Mouse (Mus musculus): Measurements from ENCODE around the gene Socs1. TPM values are rescaled to one million over a fixed set of nuclear protein-coding genes. Genes with fewer than 3 reads are reported as not detected.
A peak's percentile ranks its signal among the peaks of the same experiment; 100 is the strongest.

Socs1 gene
- total RNA-seq, 4 experiments from 2014 or later: 0.32 to 0.41 (median 0.36) TPM

GRCm38 (mm10) chr16:10763540-10764264, 21.6 kb downstream of the Socs1 start:
- no peak for DNase-seq (ENCODE audit: low spot score)

DNA sequence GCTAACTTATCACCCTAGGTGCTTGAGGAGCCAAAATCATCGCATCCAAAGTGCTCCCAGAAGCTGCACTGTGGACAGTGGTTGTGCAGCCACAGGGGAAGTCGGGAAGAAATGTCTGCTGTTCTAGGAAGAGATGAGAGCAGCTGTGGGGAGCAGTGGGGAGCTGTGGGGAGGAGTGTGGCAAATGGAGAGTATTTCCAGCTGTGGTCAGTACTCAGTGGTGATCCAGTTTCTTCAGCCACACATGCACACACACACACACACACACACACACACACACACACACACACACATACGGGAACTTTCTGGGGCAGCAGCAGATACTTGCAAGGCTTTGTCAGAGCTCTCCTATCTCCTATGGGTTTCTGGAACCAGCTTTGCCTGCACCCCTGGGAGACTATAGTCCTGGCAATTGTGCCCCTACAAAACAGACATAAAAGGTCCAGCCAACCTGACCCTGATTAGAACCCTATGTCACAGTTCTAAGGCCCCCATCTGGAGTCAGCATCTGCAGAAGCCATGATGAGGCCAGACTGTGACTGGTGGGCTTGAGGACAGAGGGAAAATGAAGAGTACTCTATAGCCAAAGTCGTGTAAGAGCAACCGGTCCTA, 22.7 kb downstream of the Socs1 start:
- no peak for DNase-seq (ENCODE audit: low spot score)

DNA sequence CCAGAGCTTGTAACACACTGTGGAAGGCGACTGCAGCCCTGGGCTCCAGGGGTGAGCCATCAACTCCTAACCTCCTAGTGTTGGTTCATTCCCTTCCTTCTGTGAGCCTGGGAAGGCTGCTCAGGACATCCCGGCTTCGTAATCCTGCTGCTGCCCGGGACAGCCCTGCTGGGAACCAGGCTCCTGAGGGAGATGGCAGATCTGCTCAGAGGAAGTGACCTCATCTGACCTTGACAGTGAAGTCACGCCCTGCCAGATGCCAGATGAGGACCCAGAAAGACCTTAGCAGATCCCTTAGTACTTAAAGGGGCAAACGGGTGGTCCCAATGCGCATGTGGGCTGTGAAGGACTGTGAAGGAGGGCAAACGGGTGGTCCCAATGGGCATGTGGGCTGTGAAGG, 24.2 kb downstream of the Socs1 start:
- DNase-seq (ENCODE audit: low spot score): no peak

- DNase-seq (ENCODE audit: low spot score): no peak
Measured at GRCm38 (mm10) chr16:10756168-10756567, 29.2 kb downstream of the Socs1 start.

DNA sequence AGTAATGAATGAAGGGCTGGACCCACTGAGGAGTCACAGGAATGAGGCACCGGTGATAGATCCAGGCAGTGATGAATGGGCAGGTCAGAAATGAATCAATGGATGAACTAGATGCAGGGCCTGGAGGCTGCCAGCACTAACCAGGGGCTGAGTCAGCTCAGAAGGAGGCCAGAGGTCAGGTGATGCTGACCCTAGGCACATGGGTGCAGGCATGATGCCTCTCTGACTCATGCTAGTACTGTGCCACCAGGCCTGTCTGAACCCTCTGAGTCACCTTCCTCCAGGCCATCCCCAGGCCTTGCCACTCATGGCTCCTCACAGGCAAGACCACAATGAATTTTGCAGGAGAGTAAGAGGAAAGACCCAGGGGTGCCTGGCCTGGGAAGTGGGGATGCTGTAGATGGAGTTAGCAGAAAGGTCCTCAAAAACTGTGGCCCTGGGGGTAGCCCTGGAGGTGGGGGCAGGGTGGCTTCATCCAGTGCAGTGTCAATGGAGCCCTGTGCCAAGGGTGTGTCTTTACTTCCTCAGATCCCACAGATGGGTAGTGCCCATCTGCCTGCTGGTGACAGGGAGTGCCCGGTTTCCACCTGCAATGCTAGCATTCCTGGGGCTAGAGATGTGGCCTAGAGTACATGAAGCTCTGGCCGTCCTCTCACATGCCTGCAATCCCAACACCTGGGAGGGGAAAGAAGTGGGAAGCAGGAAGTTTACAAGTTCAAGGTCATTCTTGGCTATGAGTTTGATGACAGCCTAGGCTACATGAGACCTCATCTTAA, 30.6 kb downstream of the Socs1 start:
- DNase-seq (ENCODE audit: low spot score): no peak

DNA sequence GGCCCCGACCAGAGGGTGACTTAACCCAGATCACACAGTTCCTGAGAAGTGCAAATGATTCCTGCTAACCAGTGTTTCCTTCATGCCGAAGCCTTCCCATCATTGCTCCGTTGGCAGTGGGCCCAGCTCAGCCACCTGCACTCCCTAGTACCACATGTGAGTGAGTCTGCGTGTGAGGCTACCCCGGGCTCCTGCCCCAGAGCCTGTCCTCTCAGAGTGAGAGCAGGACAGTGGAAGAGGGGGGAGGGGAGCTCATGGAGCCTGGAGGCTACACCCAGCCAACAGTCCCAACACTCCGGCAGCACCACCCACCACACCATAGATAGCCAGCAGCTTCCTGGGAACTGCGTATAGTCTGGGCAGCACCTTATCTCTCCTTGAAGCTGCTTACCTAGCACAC, 35.5 kb downstream of the Socs1 start:
- DNase-seq (ENCODE audit: low spot score): no peak

GRCm38 (mm10) chr16:10749226-10749625, 36.1 kb downstream of the Socs1 start:
- no peak for DNase-seq (ENCODE audit: low spot score)

DNA sequence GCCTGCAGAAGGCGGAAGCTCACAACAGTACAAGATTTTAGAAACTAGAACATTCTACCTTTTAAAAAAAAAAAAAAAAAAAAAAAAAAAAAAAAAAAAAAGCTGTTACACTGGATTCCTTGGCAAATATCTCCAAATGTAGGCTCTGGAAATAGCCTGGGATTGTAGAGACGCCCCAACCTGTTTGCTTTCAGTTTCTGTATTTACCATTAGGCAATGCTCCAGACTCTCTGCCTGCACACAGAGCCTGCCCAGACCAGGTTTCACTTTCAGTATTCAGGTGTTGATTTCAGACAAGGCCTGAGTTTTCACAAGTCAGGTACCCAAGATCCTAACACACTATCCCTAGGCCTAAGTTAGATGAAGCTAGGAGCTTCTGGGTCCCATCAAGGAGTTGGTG, 44.3 kb downstream of the Socs1 start:
- peak; percentile 79 for DNase-seq (ENCODE audit: low spot score)

DNA sequence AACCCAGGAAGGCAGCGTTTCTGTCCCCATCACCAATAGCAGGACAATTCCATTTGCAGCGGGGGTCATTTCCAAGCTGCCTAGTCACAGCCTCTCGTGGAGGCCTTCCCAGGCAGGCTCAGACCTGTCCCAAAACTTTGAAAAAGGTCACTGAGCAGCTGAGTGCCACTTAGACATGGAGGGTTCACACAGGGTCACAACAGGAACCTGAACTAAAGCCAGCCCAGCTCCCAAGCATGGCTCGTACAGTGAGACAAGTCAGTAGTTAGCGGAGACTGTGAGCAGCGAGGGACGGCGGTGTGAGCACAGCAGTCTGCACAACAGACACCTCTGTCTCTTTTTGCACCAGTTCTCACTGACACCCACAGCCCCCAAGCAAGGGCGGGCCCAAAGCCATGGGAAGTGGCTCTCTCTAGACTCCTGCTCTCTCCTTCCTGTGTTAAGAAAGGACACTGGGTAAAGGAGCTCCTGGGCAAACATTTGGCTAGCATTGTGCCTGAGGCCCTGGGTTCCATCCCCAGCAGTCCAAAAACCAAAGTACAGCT, 45.4 kb downstream of the Socs1 start:
- DNase-seq (ENCODE audit: low spot score): peak; percentile 53

GRCm38 (mm10) chr16:10738866-10739265, 46.5 kb downstream of the Socs1 start:
- DNase-seq (ENCODE audit: low spot score): no peak

DNA sequence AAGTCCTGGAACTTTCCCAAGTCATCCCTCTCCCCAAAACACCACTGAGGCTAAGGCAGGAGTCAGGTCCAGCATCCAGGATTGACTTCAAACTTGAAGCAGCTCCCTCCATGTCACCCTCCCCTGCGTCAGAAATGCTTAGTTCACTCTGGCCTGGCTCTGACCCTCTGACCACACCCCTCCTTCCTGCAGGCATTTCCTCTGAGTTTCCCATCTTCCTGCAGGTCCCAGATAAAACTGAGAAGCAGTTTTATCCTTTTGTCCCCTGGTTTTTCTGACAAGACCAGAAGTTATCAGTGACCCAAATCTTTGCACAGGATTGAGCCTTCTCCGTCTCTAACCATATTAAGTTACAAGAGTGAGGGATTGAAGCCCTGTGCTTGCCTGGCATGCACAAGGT, 47.8 kb downstream of the Socs1 start:
- DNase-seq (ENCODE audit: low spot score): peak; percentile 74

DNA sequence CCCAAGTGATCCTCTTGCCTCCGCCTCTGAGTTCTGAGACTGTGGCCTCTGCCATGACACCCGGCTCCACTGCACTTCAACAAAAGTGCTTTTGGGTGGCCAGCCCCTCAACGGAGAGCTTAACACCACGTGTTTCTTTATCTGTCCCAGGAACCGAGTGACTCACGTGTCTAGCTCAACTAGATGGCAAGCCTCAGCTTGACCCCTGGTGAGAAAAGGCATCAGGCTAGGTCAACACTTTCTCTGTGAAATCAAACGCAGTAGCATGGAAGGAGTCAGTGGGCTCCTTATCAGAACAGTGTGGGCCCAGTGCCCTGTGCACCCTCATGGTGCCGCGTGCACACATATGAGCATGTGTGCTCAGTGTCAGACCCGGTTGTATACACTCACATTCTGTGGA, 49.0 kb downstream of the Socs1 start:
- no peak for DNase-seq (ENCODE audit: low spot score)

DNA sequence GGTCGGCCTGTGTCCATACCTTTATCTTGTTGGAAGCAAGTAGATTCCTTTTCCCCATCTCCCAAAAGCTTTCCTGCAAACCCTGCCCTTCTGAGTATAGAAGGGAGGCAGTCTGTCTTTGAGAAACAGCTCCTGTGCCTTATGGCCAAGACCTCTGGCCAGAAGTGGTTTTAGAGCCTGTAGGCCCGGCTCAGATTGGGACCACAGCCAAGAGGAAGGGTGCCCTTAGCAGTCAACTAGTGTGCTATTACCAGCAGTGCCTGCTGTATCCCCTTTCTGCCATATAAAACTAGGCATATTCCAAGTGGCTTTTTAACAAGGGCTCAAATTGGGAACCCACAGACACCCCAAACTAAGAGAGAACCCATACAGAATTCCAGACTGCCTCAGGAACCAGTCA, 49.6 kb downstream of the Socs1 start:
- no peak for DNase-seq (ENCODE audit: low spot score)

DNA sequence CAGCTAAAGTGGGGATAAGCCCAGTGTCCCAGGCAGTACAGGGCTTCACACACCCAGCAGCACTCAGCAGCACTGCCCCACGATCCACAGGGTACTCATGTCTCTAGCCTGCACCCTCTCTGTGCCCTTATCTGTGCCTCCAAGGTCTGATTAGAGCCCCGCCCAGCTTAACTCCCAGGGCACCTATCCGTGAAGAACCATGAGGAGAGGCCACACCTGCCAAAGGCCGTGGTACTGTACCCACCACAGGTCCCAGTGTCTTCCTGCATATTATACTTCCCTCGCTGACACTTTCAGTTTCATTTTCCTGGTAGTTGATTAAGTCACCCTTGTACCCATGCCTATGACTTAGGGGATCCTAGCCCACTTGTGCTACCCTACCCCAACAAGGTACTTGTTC, 52.9 kb downstream of the Socs1 start:
- DNase-seq (ENCODE audit: low spot score): no peak

Other genes with a start within 250 kb of the Socs1 start
- gene Dexi, start 242.5 kb downstream of the Socs1 start, total RNA-seq (2022): 10 to 100 TPM; 36.4 to 38.7 (median 37.3) TPM
- 10 to 100 TPM; 54.8 to 71.3 (median 63.2) TPM for gene Clec16a, start 240.2 kb downstream of the Socs1 start, total RNA-seq (2022)
- gene Tnp2, start 3.1 kb upstream of the Socs1 start, total RNA-seq (2022): not detected
- gene Prm3, start 5.4 kb upstream of the Socs1 start, total RNA-seq (2022): not detected
- not detected for gene Prm2, start 10.6 kb upstream of the Socs1 start, total RNA-seq (2022)
- not detected for gene Prm1, start 20.3 kb upstream of the Socs1 start, total RNA-seq (2022)
- gene Gm11172, start 27.4 kb upstream of the Socs1 start, total RNA-seq (2022): not detected
- under 1 TPM; 0.29 to 0.41 (median 0.32) TPM for gene Rmi2, start 49.5 kb upstream of the Socs1 start, total RNA-seq (2022)